Mouse (Mus musculus): ENCODE data around the gene Gm21954. TPM values are rescaled to one million over a fixed set of nuclear protein-coding genes. Genes with fewer than 3 reads are reported as not detected.

Gm21954 gene
- total RNA-seq, 4 experiments from 2014 or later: not detected

DNA sequence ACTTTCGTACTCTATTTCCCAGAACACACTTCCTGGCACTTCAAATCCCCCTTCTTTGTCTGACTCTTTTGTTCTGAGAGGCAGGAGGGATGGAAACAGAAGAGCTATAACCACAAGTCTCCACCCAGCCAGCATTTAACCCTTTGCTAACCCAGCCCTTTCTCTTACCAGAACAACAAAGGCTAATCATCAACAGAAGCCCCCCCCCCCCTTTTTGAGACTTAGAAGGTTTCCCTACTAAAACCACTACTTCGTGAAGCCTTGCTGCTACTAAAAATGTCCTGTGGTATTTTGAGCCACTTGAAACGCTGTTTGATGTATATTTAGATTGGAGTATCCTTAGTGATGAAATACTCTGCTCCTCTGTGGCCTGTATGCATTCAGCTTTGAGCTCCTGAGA, 52.7 kb downstream of the Gm21954 start:
- DNase-seq (ENCODE audit: low spot score in 2 of 2): no peak

DNA sequence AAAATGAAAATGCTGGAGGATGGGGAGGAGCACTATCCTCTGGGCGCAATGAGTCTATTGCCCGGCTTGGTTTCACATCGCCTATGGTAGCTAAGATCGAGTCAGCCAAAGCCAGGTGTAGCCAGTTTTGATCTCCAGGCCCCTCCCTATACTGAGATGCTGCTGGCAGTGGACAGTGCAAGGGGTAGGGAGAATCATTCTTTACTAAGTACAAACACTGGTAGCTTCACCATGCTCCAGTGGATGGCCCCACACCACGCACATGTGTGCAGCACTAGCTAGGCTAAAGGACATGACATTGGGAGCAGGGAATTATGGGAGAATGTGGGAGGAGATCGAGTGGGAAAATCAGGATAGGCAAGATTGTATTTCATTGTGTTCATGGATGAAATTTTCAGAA, 53.2 kb downstream of the Gm21954 start:
- DNase-seq (ENCODE audit: low spot score in 2 of 2): no peak

GRCm38 (mm10) chr3:55415527-55415950, 56.5 kb downstream of the Gm21954 start:
- no peak for DNase-seq (ENCODE audit: low spot score in 2 of 2)

Other genes with a start within 250 kb of the Gm21954 start
- 1 to 10 TPM; 2.0 to 3.1 (median 2.5) TPM for gene Dclk1, start 229.8 kb downstream of the Gm21954 start, total RNA-seq (2022)

Data from gastrocnemius, adult 8-10 months (tissue).